Mouse (Mus musculus) heart, embryonic 15.5 days (tissue): ENCODE results near the gene Utrn. TPM values are rescaled to one million over a fixed set of nuclear protein-coding genes. Genes with fewer than 3 reads are reported as not detected.

Experiments
- ATAC-seq: fragments of 200-750 bp; cut with Nextera tagmentation; replicated peaks from 2 replicates; pipeline ENCODE4 v1.8.0; 2017; ENCODE audit warnings: low read depth, moderate TSS enrichment; ENCODE audit not compliant: insufficient number of reproducible peaks, insufficient read depth, low FRiP score
- H3K27ac ChIP-seq: fragments of 300-500 bp; sonication (generic); 2 replicates; pipeline ENCODE4 v1.5.1; 2015; ENCODE audit warnings: mild to moderate bottlenecking, inconsistent platforms
- H3K27me3 ChIP-seq: fragments of 300-500 bp; sonication (generic); 2 replicates; pipeline ENCODE4 v1.6.1; 2015; ENCODE audit warnings: inconsistent platforms
- H3K36me3 ChIP-seq: fragments of 300-500 bp; sonication (generic); 2 replicates; pipeline ENCODE4 v1.6.1; 2015; ENCODE audit warnings: mild to moderate bottlenecking, inconsistent platforms
- H3K4me1 ChIP-seq: fragments of 300-500 bp; sonication (generic); replicated peaks from 2 replicates; pipeline ENCODE4 v1.6.1; 2015; ENCODE audit warnings: inconsistent platforms
- H3K4me2 ChIP-seq: fragments of 300-500 bp; sonication (generic); 2 replicates; pipeline ENCODE4 v1.6.1; 2015; ENCODE audit warnings: inconsistent platforms, mild to moderate bottlenecking, moderate library complexity
- H3K4me3 ChIP-seq: fragments of 300-500 bp; sonication (generic); 2 replicates; pipeline ENCODE4 v1.5.1; 2015; ENCODE audit warnings: mild to moderate bottlenecking, inconsistent platforms
- H3K9ac ChIP-seq: fragments of 300-500 bp; sonication (generic); 2 replicates; pipeline ENCODE4 v1.6.1; 2015; ENCODE audit warnings: mild to moderate bottlenecking, inconsistent platforms
- H3K9me3 ChIP-seq: fragments of 300-500 bp; sonication (generic); replicated peaks from 2 replicates; pipeline ENCODE4 v1.6.1; 2016; ENCODE audit warnings: inconsistent platforms
- WGBS: fragments of 180-500 bp; shearing (Covaris S2); methylation state at CpG from one replicate; pipeline ENCODE4 v1.1.7; 2015; ENCODE audit warnings: mixed read lengths; 5-methylcytosine and 5-hydroxymethylcytosine counted together
- polyA plus RNA-seq: library from polyadenylated mRNA; unstranded; fragments of >200 nt; fragmentation: Nextera tagmentation; extraction: Ambion mirVana; gene quantifications from 2 replicates; pipeline ENCODE4 v1.2.1, GENCODE M21; 2015

Gene Utrn
- polyA plus RNA-seq, 1 experiment from 2014 or later: 58.8 TPM

DNA sequence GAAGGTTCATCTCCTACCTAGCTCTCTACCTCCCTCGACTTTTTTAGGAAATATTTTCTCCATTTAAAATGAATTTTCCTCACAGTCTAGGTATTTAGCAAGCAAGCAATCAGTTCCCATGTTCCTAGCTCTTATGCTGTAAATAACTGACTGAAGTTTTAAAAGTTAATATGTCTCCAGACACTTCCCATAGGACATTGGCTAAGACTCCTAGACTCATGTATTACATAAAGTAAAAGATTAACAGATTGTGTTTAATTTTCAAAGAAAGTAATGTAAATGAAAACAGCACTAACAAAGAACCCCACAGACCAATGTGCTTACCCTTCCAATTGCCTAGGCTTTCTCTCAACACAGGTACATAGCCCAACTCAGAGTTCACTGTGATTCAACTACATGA is 35.0 kb downstream of the Utrn start:
- Histone ChIP-seq H3K4me2 (no peak overlapping the region), H3K4me3 (no peak overlapping the region), H3K4me1 (peaks cover 12% of the 10 kb centered on the region; the same call in 1 of the 2 replicates), H3K9me3 (no peaks in the 10 kb centered on the region), H3K9ac (no peak overlapping the region), H3K27ac (no peak overlapping the region), H3K36me3 (no peaks in the 10 kb centered on the region), H3K27me3 (no peaks in the 10 kb centered on the region)
- WGBS: 55% methylated on average over 1 of the region's 1 CpGs
- ATAC-seq: no peak

DNA sequence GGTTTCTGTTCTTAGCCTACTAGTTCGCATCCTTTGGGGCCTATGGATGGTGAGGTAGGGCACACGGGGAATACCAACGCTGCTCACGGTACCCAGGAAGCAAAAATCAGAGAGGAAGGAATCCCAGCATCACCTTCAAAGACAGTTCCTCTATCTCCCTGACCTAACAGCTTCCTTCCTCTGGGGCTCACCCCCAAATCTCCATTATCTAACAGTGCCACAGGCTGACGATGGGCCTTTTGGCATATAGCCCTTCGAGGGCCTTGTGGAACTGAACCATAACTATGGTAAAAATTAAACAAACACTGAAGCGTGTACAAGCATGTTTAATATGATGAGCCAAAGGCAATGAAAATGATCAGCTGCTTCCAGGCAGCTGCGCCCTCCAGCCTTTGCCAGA is 37.0 kb downstream of the Utrn start:
- Histone ChIP-seq H3K36me3 (no peaks in the 10 kb centered on the region), H3K27me3 (no peaks in the 10 kb centered on the region), H3K4me3 (no peak overlapping the region), H3K27ac (no peak overlapping the region), H3K9ac (no peak overlapping the region), H3K9me3 (no peaks in the 10 kb centered on the region), H3K4me2 (no peak overlapping the region), H3K4me1 (peaks cover 22% of the 10 kb centered on the region)
- 78% methylated on average over 8 of the region's 8 CpGs for WGBS
- ATAC-seq: no peak

DNA sequence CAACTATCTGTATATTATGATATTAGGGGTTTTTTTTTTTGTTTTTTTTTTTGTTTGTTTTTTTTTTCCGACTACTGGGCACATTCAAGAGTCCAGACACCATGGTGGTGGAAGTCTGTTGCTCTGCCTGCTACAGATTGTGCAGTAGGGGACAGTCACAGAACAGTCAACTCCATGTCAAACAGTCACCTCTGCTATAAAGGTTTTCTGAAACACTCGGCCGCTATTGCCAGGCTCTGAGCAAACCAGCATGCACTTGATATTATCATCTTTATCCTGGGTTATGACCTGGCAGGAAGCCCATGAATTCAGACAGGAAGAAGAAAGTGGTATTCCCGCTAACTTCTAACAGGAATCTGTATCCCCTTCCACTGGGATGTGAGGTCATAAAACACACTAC is 41.4 kb downstream of the Utrn start:
- peaks cover 47% of the 10 kb centered on the region for H3K4me1 ChIP-seq
- ATAC-seq: no peak
- 12% methylated on average over 4 of the region's 4 CpGs for WGBS

DNA sequence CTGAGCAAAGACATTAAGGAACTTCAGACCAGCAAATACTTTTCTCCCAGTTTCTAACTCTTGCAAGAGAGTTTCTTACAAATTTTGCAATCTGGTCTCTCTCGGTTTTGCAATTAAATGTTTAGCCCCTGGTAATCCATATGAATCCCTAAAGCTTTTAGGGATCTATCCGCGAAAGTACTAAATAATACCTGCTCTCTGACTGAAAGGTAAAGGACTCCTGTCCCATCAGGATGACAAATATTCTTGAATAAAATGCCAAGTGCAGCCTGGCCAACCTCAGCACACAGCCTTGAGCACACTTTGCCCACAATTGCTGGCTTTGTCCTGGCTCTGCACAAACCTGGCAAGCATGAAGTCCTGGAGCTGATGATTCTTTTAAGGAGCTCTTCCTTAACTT is 41.9 kb downstream of the Utrn start:
- Histone ChIP-seq H3K4me2 (0 out of 2 replicates have a peak overlapping the region, but pooled peaks have one; percentile 19), H3K27ac (peak overlapping the region; percentile 56), H3K36me3 (no peaks in the 10 kb centered on the region), H3K4me1 (peaks cover 47% of the 10 kb centered on the region), H3K9me3 (no peaks in the 10 kb centered on the region), H3K4me3 (no peak overlapping the region), H3K9ac (no peak overlapping the region), H3K27me3 (no peaks in the 10 kb centered on the region)
- 71% methylated on average over 3 of the region's 3 CpGs for WGBS
- no peak for ATAC-seq

More for the DNA sequence above, 41.4 kb downstream of the Utrn start:
- peak overlapping the region; percentile 19; the same call in 1 of the 2 replicates for H3K4me2 ChIP-seq
- H3K36me3 ChIP-seq: no peaks in the 10 kb centered on the region
- no peaks in the 10 kb centered on the region for H3K9me3 ChIP-seq
- no peaks in the 10 kb centered on the region for H3K27me3 ChIP-seq
- peak overlapping the region; percentile 56 for H3K27ac ChIP-seq
- H3K4me3 ChIP-seq: no peak overlapping the region
- no peak overlapping the region for H3K9ac ChIP-seq

DNA sequence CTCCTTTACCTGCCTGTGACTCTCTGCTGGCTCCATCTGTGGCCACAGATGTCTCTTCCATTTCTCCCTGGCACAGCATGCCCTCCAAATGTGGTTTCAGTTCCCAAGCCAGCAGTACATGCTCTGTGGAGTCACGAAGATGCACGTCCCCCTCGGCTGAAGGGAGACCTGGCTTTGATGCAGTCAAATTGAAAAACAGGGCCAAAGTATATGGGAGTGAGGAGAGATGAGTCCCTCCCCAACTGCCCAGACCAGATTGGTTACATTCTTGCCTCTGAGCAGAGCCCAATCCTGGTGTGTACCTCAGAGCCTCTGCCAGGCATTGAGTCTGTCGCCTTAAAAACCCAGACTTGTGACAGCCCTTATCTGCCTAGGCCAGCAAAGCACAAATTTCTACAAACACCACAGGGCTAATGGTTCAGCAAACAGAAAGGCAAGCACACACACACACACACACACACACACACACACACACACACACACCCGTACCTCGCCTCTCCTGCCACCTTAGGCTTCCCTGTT is 42.3 kb downstream of the Utrn start:
- 0 out of 2 replicates have a peak, but pooled peaks have one; percentile 8 for ATAC-seq
- Histone ChIP-seq H3K9ac (no peak overlapping the region), H3K27ac (peak overlapping the region; percentile 56), H3K4me2 (0 out of 2 replicates have a peak overlapping the region, but pooled peaks have one; percentile 19), H3K36me3 (no peaks in the 10 kb centered on the region), H3K27me3 (no peaks in the 10 kb centered on the region), H3K4me1 (peaks cover 47% of the 10 kb centered on the region), H3K4me3 (no peak overlapping the region), H3K9me3 (no peaks in the 10 kb centered on the region)
- 42% methylated on average over 6 of the region's 6 CpGs for WGBS

DNA sequence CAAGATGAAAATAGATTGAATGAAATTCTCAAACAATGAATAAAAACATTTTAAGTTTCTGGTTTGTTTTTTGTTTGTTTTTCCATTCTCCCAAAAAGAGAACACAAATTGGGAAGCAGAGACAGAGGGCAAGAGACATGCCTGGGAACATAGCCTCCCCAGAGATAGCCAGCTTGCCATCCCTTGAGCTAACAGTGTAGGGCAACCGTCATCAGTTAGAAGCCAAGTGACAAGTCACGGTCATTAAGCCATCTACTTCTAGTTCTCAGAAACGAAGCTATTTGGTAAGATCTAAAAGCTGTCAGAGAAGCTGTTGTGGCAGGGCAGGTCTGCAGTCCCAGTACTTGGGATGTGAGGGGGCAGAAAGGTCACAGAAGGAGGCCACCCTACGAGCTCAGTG is 44.8 kb downstream of the Utrn start:
- H3K4me1 ChIP-seq: peaks cover 57% of the 10 kb centered on the region
- H3K27ac ChIP-seq: no peak overlapping the region
- no peak for ATAC-seq

DNA sequence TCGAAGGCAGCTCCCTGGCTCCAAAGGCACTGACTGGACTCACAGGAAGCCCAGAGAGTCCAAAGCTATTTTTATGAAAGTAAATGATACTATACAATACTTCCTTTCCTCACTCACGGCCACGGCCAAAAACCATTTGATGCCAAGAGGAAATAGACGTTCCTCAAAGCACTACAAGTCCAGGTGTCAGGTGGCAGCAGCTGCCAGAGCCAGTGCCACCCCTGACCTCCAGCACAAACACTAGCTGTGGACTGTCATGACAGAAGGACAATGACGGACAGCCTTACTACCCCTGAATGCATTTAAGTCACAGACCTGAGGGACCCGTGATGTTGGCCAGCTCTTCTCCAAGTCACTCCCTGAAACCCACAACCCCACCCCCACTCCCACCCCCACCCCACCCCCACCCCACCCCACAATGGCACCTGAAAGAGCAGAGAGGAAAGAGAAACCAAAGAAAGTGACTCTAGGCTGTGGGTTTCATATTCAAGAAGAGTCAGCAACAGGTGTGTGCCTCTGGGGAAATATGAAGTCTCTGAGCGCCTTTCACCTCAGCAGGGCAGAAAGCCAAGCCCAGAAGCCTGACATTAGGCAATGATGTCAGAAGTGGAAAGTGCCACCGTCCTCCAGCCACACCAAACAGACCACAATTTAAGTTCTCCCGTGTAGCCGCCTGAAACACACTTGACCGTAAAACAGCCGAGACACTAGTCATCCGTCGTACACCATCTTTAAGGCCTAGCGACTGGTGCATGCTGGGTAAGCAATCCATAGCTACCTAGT is 45.5 kb downstream of the Utrn start:
- H3K9me3 ChIP-seq: no peaks in the 10 kb centered on the region
- H3K4me3 ChIP-seq: no peak overlapping the region
- 57% methylated on average over 15 of the region's 15 CpGs for WGBS
- peak; percentile 21; the same call in 1 of the 2 replicates for ATAC-seq
- peak overlapping the region; percentile 18; the same call in 1 of the 2 replicates for H3K27ac ChIP-seq
- peaks cover 59% of the 10 kb centered on the region for H3K4me1 ChIP-seq
- no peak overlapping the region for H3K9ac ChIP-seq
- no peak overlapping the region for H3K4me2 ChIP-seq
- H3K36me3 ChIP-seq: 0 out of 2 replicates have a peak, but pooled peaks cover 3% of the 10 kb centered on the region
- H3K27me3 ChIP-seq: no peaks in the 10 kb centered on the region

More for the DNA sequence above, 44.8 kb downstream of the Utrn start:
- WGBS: 48% methylated on average over 4 of the region's 4 CpGs
- no peak overlapping the region for H3K4me2 ChIP-seq
- no peaks in the 10 kb centered on the region for H3K27me3 ChIP-seq
- no peak overlapping the region for H3K9ac ChIP-seq
- no peaks in the 10 kb centered on the region for H3K9me3 ChIP-seq
- H3K36me3 ChIP-seq: 0 out of 2 replicates have a peak, but pooled peaks cover 3% of the 10 kb centered on the region
- no peak overlapping the region for H3K4me3 ChIP-seq

DNA sequence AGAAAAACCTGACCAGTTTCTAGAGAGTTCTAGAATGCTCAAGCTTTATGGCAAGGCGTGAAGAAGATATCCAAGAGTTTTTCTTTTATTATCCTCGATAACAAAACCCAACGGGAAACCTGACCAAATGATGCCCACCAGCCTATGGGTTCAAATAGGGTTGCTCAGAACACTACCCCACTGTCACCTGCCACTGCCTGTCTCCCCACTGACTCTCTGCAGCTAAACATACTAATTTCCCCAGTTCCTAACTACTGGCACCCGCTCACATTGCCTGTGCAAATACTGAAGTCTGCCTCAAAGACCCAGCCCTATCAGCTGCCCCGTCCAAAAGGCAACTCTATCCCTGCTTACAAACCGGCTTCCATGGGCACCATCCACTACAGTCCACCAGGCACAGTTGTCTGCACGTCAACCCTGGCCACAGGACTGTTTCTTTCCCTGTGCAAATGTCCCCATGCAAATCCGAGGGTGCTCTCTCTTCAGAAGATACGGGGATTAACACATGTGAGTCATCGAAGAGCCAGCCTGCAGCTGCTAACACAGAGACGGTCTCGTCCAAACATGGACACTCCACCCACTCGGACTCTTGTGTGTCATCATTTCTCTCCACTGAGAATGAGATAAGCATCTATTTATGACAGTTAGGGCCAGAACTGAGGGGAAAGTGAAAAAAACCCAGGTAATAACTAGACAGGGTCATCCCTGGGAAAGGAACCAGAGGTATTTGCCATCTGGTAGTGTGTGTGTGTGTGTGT is 48.0 kb downstream of the Utrn start:
- Histone ChIP-seq H3K27me3 (no peaks in the 10 kb centered on the region), H3K4me3 (no peak overlapping the region), H3K4me2 (no peak overlapping the region), H3K9ac (no peak overlapping the region), H3K4me1 (peaks cover 57% of the 10 kb centered on the region), H3K36me3 (0 out of 2 replicates have a peak, but pooled peaks cover 3% of the 10 kb centered on the region), H3K9me3 (no peaks in the 10 kb centered on the region), H3K27ac (no peak overlapping the region)
- ATAC-seq: no peak
- WGBS: 74% methylated on average over 13 of the region's 13 CpGs

DNA sequence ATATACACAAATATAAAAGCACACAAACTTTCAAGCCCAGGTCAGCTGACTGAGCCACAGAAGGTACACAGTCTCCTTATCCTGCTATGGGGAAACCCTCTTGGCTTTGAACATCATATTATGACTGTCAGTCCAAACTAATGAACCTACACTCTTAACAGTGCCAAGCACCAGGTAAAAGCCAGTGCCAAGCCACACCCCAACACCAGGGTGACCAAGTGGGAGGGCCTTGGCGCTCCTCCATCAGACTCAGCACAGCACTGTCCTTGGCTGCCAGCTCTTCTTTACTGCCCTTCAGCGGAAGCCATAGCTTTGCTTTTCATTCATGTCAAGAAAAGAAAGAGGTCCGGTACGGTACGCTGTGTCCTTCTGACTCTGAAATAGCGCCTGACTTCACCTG is 51.8 kb downstream of the Utrn start:
- peak overlapping the region; percentile 27 for H3K4me3 ChIP-seq
- 0 out of 2 replicates have a peak, but pooled peaks have one; percentile 32 for ATAC-seq
- H3K9me3 ChIP-seq: no peaks in the 10 kb centered on the region
- 0 out of 2 replicates have a peak, but pooled peaks cover 3% of the 10 kb centered on the region for H3K36me3 ChIP-seq
- peak overlapping the region; percentile 47 for H3K4me2 ChIP-seq
- peak overlapping the region; percentile 37; the same call in 1 of the 2 replicates for H3K27ac ChIP-seq
- peaks cover 57% of the 10 kb centered on the region for H3K4me1 ChIP-seq
- no peak overlapping the region for H3K9ac ChIP-seq
- 55% methylated on average over 6 of the region's 6 CpGs for WGBS
- H3K27me3 ChIP-seq: no peaks in the 10 kb centered on the region

DNA sequence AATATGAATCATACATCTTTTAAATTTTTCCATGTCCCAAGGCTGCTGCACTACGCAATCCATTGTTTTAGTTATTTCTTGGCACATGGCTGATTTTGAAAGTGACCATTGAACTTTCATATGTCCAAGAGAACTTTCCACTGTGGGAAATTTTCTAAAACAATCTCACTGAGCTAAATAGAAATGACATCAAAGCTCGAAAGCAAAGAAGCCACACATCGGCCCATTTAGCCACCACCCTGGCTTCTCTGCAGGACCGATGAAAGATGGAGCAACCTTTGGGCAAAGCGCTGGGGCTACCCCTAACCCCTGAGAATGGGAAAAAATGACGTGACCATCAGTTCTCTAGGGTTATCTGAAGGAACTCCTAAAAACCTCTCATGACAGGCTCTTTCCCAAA is 52.6 kb downstream of the Utrn start:
- Histone ChIP-seq H3K27ac (peak overlapping the region; percentile 37; the same call in 1 of the 2 replicates), H3K4me2 (no peak overlapping the region), H3K4me3 (no peak overlapping the region), H3K4me1 (peaks cover 60% of the 10 kb centered on the region), H3K9me3 (no peaks in the 10 kb centered on the region), H3K27me3 (no peaks in the 10 kb centered on the region), H3K36me3 (0 out of 2 replicates have a peak, but pooled peaks cover 3% of the 10 kb centered on the region), H3K9ac (no peak overlapping the region)
- 84% methylated on average over 6 of the region's 6 CpGs for WGBS
- ATAC-seq: no peak

DNA sequence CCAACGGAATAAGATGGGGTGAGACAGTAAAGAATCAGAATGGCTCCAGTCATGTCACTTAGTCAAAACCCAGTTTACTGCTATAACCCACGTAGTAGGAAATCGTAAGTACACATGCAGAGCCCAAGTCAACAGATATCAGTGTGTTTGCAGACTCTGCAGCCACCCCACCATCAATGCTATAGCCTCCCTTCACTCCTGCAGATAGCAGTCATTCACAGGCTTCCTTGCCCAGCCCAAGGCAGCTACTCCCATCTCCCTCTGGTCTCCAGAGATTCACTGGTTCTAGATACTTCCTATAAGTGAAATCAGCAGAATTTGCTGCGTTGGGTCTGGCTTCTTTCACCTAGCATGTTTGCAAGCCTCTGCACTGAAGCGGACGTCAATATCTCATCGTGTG is 54.8 kb downstream of the Utrn start:
- 75% methylated on average over 7 of the region's 7 CpGs for WGBS
- Histone ChIP-seq H3K4me2 (no peak overlapping the region), H3K9ac (no peak overlapping the region), H3K27ac (no peak overlapping the region), H3K36me3 (0 out of 2 replicates have a peak, but pooled peaks cover under 1% of the 10 kb centered on the region), H3K4me1 (peaks cover 67% of the 10 kb centered on the region), H3K9me3 (no peaks in the 10 kb centered on the region), H3K27me3 (no peaks in the 10 kb centered on the region), H3K4me3 (no peak overlapping the region)
- no peak for ATAC-seq
